Mouse (Mus musculus): Measurements from ENCODE around the gene Syt5. TPM values are rescaled to one million over a fixed set of nuclear protein-coding genes. Genes with fewer than 3 reads are reported as not detected.
A peak's percentile ranks its signal among the peaks of the same experiment; 100 is the strongest.

Gene Syt5
- total and polyA plus RNA-seq, 3 experiments, result 0.39 to 2.4 (median 0.86) TPM

DNA sequence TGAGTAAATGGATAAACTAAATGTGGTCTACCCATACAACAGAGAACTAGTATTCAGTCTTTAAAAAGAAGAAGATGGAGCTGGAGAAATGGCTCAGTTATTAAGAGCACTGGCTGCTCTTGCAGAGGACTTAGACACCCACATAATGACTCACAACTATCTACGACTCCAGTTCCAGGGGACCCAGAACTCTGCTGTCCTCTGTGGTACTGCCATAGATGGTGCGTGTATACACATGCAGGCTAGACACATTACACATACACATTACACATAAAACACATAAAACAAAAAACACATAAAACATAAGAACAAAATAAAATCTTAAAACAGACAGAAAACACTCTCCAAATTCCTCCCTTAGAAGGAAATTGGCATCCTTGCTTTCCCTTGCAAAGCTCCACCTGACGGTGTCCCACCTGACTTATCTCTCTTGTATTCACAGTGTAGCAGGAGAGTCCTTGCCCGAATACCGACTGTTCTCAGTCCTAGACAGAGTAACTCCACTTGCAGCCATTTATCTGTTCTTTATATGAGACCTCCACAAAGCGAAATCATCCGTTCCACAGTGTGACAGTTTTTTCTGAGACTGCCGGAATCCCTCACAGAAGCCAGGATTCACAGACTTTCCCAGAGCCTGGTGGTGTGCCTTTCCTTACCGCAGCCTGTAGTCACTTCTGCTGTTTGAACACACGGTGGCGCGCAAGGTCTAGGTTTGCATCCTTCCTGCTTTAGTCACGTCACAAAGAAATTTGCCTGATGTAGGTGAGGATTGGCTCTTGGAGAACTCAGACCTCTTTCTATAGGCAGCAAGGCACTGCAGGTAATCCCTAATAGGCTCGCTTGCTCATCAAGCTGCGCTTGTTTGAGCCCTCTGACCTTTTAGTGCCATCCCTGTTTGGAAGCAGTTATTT, 9.2 kb upstream of the Syt5 start:
- peak; percentile 95 for TF ChIP-seq CTCF (IDR thresholded peaks at IDR 0.05)
- TF ChIP-seq POLR2A (IDR thresholded peaks at IDR 0.05; ENCODE audit: insufficient read depth, low read depth, low read length), result no peak
- peak; percentile 98 for TF ChIP-seq EP300 (IDR thresholded peaks at IDR 0.05; ENCODE audit: insufficient read depth, low read depth, low read length)
- intact Hi-C loops (cut with DNase I), result loop anchor here (2.0 kb wide), 2 partner anchors 250 to 384 kb away; no protein-coding TSS in a partner anchor
- Histone ChIP-seq H3K4me3 (no peak overlapping the region), H3K79me2 (replicated peaks; ENCODE audit: control insufficient read depth, insufficient read depth, low read length) (no peaks in the 10 kb centered on the region), H3K27me3 (ENCODE audit: control insufficient read depth, insufficient read depth, low read length) (no peaks in the 10 kb centered on the region), H3K36me3 (ENCODE audit: control insufficient read depth, insufficient read depth, low read length) (no peaks in the 10 kb centered on the region), H3K4me1 (ENCODE audit: control insufficient read depth, insufficient read depth, low read length) (no peaks in the 10 kb centered on the region; the same call in 1 of the 2 replicates), H3K9ac (ENCODE audit: low read depth, low read length) (no peak overlapping the region), H3K27ac (no peak overlapping the region)
- peak; percentile 64 to 76 for DNase-seq
- 19% methylated on average over 15 of the region's 15 CpGs for WGBS

DNA sequence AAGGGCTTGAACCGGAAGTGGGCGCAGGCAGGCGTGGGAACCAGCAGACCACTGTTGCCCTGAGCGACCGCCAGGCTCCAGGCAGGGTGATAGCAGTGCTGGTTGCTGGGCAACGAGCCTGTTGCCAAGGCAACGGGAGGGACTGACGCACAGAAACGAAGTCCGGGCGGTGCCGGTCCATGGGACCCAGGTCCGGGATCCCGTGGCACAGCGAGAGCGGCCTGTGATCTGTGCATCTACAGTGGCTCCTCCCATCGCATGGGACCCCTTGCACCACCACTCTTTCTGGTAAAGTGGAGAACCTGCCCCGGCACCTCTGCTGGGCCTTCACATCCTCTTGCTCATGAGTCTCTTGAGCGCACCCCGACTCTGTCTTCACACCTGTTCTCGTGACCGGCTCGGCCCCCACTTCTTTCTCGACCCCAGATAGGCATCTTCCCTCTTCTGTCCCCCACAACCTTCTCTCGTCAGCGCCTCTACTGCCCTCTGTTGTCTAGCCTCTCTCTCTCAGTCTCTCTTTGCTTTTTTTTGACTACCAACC, 680 bp downstream of the Syt5 start:
- no peak for TF ChIP-seq CTCF (IDR thresholded peaks at IDR 0.05)
- TF ChIP-seq EP300 (IDR thresholded peaks at IDR 0.05; ENCODE audit: insufficient read depth, low read depth, low read length), result no peak
- TF ChIP-seq POLR2A (IDR thresholded peaks at IDR 0.05; ENCODE audit: insufficient read depth, low read depth, low read length), result no peak
- 4% methylated on average over 26 of the region's 26 CpGs for WGBS
- H3K9ac ChIP-seq (ENCODE audit: low read depth, low read length), result no peak overlapping the region
- H3K36me3 ChIP-seq (ENCODE audit: control insufficient read depth, insufficient read depth, low read length), result no peaks in the 10 kb centered on the region
- intact Hi-C loops (cut with DNase I), result no loop called here
- no peaks in the 10 kb centered on the region for H3K4me1 ChIP-seq (ENCODE audit: control insufficient read depth, insufficient read depth, low read length)
- no peak overlapping the region for H3K4me3 ChIP-seq
- 0 out of 2 replicates have a peak, but pooled peaks cover 1% of the 10 kb centered on the region for H3K27me3 ChIP-seq (ENCODE audit: control insufficient read depth, insufficient read depth, low read length)
- H3K27ac ChIP-seq, result no peak overlapping the region
- DNase-seq, result peak; percentile 60 to 62
- H3K79me2 ChIP-seq (replicated peaks; ENCODE audit: control insufficient read depth, insufficient read depth, low read length), result no peaks in the 10 kb centered on the region

DNA sequence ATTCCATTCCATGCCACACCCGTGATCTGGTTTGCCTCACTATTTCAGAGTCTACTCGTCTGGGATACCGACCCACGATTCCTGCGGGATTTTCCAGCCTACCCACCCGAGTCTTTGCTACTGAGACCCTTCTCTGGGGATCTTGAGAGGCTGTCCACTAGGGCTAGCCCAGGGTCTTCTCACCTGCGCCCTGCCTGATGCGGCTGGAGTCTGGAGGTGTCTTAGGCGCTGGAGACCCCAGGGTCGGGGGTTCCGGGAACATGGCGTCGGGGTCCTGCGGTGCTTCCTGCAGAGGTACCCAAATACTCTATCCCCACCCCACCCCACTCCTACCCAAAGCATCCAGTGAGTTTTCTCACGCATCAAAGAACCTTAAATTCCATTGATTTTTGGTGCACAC, 1.3 kb downstream of the Syt5 start:
- 62% methylated on average over 15 of the region's 15 CpGs for WGBS
- Histone ChIP-seq H3K27me3 (ENCODE audit: control insufficient read depth, insufficient read depth, low read length) (0 out of 2 replicates have a peak, but pooled peaks cover 1% of the 10 kb centered on the region), H3K4me1 (ENCODE audit: control insufficient read depth, insufficient read depth, low read length) (no peaks in the 10 kb centered on the region), H3K36me3 (ENCODE audit: control insufficient read depth, insufficient read depth, low read length) (no peaks in the 10 kb centered on the region), H3K27ac (no peak overlapping the region), H3K79me2 (replicated peaks; ENCODE audit: control insufficient read depth, insufficient read depth, low read length) (no peaks in the 10 kb centered on the region), H3K4me3 (no peak overlapping the region), H3K9ac (ENCODE audit: low read depth, low read length) (no peak overlapping the region)
- TF ChIP-seq CTCF (IDR thresholded peaks at IDR 0.05) (no peak), POLR2A (IDR thresholded peaks at IDR 0.05; ENCODE audit: insufficient read depth, low read depth, low read length) (no peak)
- intact Hi-C loops (cut with DNase I), result no loop called here
- DNase-seq, result no peak

DNA sequence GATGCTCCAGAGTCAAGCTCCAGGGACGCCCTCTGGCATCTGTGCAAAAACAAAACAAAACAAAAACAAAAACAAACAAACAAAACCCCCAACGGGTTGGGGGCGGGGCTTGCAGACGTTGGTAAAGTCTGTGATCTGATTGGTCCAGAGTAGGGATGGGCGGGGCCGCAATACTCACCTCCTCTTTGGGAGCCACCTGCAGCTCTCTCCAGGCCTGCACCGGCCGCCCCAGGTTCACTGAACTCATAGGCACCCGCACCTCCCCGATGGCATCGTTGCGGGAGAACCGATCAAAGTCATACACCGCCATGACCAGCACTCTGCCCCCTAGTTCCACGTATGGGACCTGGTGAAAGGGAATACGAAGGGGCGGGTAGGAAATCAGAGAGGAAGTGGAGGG, 5.3 kb downstream of the Syt5 start:
- 42% methylated on average over 17 of the region's 17 CpGs for WGBS
- no peaks in the 10 kb centered on the region for H3K36me3 ChIP-seq (ENCODE audit: control insufficient read depth, insufficient read depth, low read length)
- H3K79me2 ChIP-seq (replicated peaks; ENCODE audit: control insufficient read depth, insufficient read depth, low read length), result no peaks in the 10 kb centered on the region
- H3K4me1 ChIP-seq (ENCODE audit: control insufficient read depth, insufficient read depth, low read length), result no peaks in the 10 kb centered on the region
- intact Hi-C loops (cut with DNase I), result no loop called here
- H3K4me3 ChIP-seq, result no peak overlapping the region
- TF ChIP-seq EP300 (IDR thresholded peaks at IDR 0.05; ENCODE audit: insufficient read depth, low read depth, low read length) (no peak), POLR2A (IDR thresholded peaks at IDR 0.05; ENCODE audit: insufficient read depth, low read depth, low read length) (no peak), CTCF (IDR thresholded peaks at IDR 0.05) (no peak)
- no peaks in the 10 kb centered on the region for H3K27me3 ChIP-seq (ENCODE audit: control insufficient read depth, insufficient read depth, low read length)
- DNase-seq, result no peak
- no peak overlapping the region for H3K27ac ChIP-seq
- H3K9ac ChIP-seq (ENCODE audit: low read depth, low read length), result no peak overlapping the region

DNA sequence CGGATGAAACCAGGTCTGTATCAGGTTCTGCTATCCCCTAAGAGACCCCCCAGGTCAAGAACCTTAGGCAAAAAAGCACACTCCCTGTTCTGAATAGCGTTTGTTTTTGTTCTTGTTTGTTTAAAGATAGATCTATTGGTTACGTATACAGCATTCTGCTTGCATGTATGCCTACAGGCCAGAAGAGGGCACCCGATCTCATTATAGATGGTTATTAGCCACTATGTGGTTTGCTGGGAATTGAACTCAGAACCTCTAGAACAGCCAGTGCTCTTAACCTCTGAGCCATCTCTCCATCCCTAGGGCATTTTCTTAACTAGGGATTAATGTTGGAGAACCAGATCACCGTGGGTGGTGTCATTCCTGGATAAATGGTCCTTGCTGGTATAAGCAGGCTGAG, 6.0 kb downstream of the Syt5 start:
- 61% methylated on average over 5 of the region's 5 CpGs for WGBS
- TF ChIP-seq EP300 (IDR thresholded peaks at IDR 0.05; ENCODE audit: insufficient read depth, low read depth, low read length), result no peak
- no peak for TF ChIP-seq POLR2A (IDR thresholded peaks at IDR 0.05; ENCODE audit: insufficient read depth, low read depth, low read length)
- TF ChIP-seq CTCF (IDR thresholded peaks at IDR 0.05), result peak; percentile 19
- no peaks in the 10 kb centered on the region for H3K27me3 ChIP-seq (ENCODE audit: control insufficient read depth, insufficient read depth, low read length)
- DNase-seq, result no peak
- no peak overlapping the region for H3K27ac ChIP-seq
- H3K4me1 ChIP-seq (ENCODE audit: control insufficient read depth, insufficient read depth, low read length), result no peaks in the 10 kb centered on the region
- H3K4me3 ChIP-seq, result no peak overlapping the region
- H3K79me2 ChIP-seq (replicated peaks; ENCODE audit: control insufficient read depth, insufficient read depth, low read length), result no peaks in the 10 kb centered on the region
- H3K9ac ChIP-seq (ENCODE audit: low read depth, low read length), result no peak overlapping the region
- H3K36me3 ChIP-seq (ENCODE audit: control insufficient read depth, insufficient read depth, low read length), result no peaks in the 10 kb centered on the region
- intact Hi-C loops (cut with DNase I), result no loop called here

DNA sequence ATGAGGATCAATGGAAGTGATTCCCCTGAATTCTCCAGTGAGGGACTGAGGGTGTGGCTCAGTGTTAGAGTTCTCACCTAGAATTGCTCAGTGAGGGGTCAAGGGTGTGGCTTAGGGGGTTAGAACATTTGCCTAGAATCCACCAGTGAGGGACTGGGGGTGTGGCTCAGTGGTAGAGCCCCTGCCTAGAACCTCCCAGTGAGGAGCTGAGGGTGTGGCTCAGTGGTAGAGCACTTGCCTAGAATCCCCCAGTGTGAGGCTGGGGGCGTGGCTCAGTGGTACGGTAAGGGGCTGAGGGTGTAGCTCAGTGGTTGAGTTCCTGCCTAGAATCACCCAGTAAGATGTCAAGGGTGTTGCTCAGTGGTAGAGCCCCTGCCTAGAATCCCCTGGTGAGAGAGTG, 8.3 kb downstream of the Syt5 start:
- 54% methylated on average over 2 of the region's 2 CpGs for WGBS
- Histone ChIP-seq H3K79me2 (replicated peaks; ENCODE audit: control insufficient read depth, insufficient read depth, low read length) (no peaks in the 10 kb centered on the region), H3K27ac (no peak overlapping the region), H3K9ac (ENCODE audit: low read depth, low read length) (no peak overlapping the region), H3K27me3 (ENCODE audit: control insufficient read depth, insufficient read depth, low read length) (no peaks in the 10 kb centered on the region), H3K36me3 (ENCODE audit: control insufficient read depth, insufficient read depth, low read length) (no peaks in the 10 kb centered on the region), H3K4me1 (ENCODE audit: control insufficient read depth, insufficient read depth, low read length) (no peaks in the 10 kb centered on the region), H3K4me3 (no peak overlapping the region)
- intact Hi-C loops (cut with DNase I), result no loop called here
- TF ChIP-seq EP300 (IDR thresholded peaks at IDR 0.05; ENCODE audit: insufficient read depth, low read depth, low read length), result no peak
- TF ChIP-seq CTCF (IDR thresholded peaks at IDR 0.05), result no peak
- no peak for TF ChIP-seq POLR2A (IDR thresholded peaks at IDR 0.05; ENCODE audit: insufficient read depth, low read depth, low read length)
- DNase-seq, result no peak

Measured in heart, adult 2 months (tissue).